Mouse (Mus musculus) testis, adult 2 months (tissue): ENCODE measurements around the gene Hoxd4. TPM values are rescaled to one million over a fixed set of nuclear protein-coding genes. Genes with fewer than 3 reads are reported as not detected.

Source experiments
- H3K27ac ChIP-seq: fragments of 200-500 bp; 2 replicates; pipeline ENCODE4 v1.5.1; 2012; ENCODE audit warnings: low read depth, low read length; ENCODE audit not compliant: control insufficient read depth, insufficient read depth
- H3K27me3 ChIP-seq: fragments of 200-500 bp; 2 replicates; pipeline ENCODE4 v1.6.1; 2012; ENCODE audit warnings: mild to moderate bottlenecking, low read length, moderate library complexity; ENCODE audit not compliant: control insufficient read depth, insufficient read depth
- H3K36me3 ChIP-seq: fragments of 200-500 bp; 2 replicates; pipeline ENCODE4 v1.6.1; 2012; ENCODE audit warnings: mild to moderate bottlenecking, low read length; ENCODE audit not compliant: control insufficient read depth, insufficient read depth
- H3K4me1 ChIP-seq: fragments of 200-500 bp; 2 replicates; pipeline ENCODE4 v1.6.1; 2012; ENCODE audit warnings: low read length; ENCODE audit not compliant: control insufficient read depth, insufficient read depth
- H3K4me3 ChIP-seq: fragments of 200-500 bp; 2 replicates; pipeline ENCODE4 v1.5.1; 2012; ENCODE audit warnings: low read depth, mild to moderate bottlenecking, low read length, moderate library complexity, mixed read lengths; ENCODE audit not compliant: control insufficient read depth
- CTCF ChIP-seq: fragments of 200-500 bp; IDR thresholded peaks from 2 replicates; pipeline ENCODE4 v1.5.1; 2012; ENCODE audit warnings: low read depth, mild to moderate bottlenecking, inconsistent platforms, low read length, moderate library complexity; ENCODE audit not compliant: control insufficient read depth, insufficient read depth, insufficient replicate concordance
- POLR2A ChIP-seq: fragments of 200-500 bp; IDR thresholded peaks from 2 replicates; pipeline ENCODE4 v1.6.1; 2012; ENCODE audit warnings: low read depth, mild to moderate bottlenecking, inconsistent platforms, low read length, moderate library complexity; ENCODE audit not compliant: control insufficient read depth
- polyA plus RNA-seq: library from polyadenylated mRNA; depleted of rRNA; stranded (reverse); fragments of >200 nt; gene quantifications from 2 replicates; pipeline ENCODE4 v1.2.3, GENCODE M21; 2012

The Hoxd4 gene
- polyA plus RNA-seq, 1 experiment = 3.3 TPM

GRCm38 (mm10) chr2:74696442-74697335, 15.0 kb upstream of the Hoxd4 start:
- H3K27me3 ChIP-seq = peaks cover 9% of the 10 kb centered on the region
- peak overlapping the region; percentile 73 for H3K27ac ChIP-seq
- TF ChIP-seq POLR2A = no peak
- TF ChIP-seq CTCF = no peak
- H3K4me3 ChIP-seq = no peak overlapping the region
- no peaks in the 10 kb centered on the region for H3K36me3 ChIP-seq
- peaks cover 16% of the 10 kb centered on the region for H3K4me1 ChIP-seq

DNA sequence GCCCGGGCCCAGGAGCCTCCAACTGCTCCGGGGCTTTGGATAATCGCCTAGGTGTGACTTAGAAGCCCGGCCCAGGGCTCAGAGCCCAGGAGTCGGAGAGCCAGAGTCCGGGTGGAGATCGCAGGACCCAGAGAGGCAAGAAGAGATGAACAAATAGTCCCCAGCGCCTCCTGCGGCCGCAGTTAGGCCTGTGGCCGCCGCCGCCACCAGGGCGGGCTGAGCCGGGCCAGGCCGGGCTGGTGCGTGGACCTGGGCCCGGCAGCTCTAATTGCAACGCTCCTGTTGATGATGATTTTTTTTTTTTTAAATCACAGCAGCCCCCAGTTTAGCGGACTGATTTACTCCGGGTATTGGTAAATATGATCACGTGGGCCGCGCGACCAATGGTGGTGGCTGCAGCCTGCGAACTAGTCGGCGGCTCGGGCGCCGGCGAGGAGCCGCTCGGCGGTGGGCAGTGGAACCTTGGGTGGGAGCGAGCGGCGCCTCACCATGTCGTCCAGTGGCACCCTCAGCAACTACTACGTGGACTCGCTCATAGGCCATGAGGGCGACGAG, 14.1 kb upstream of the Hoxd4 start, which contains the start of gene Hoxd9:
Gene Hoxd9, plus strand, starts transcription at position 161 of the 555 bp plus-strand sequence.
- no peak for TF ChIP-seq POLR2A
- TF ChIP-seq CTCF = no peak
- H3K36me3 ChIP-seq = no peaks in the 10 kb centered on the region
- peak within 1 kb of the TSS; percentile 53 for H3K4me3 ChIP-seq
- peaks cover 5% of the 10 kb centered on the region for H3K27me3 ChIP-seq
- H3K27ac ChIP-seq = peak within 1 kb of the TSS; percentile 73
- H3K4me1 ChIP-seq = peaks cover 16% of the 10 kb centered on the region

- Histone ChIP-seq H3K4me3 (peak overlapping the region; percentile 53), H3K27me3 (peaks cover 3% of the 10 kb centered on the region), H3K4me1 (peaks cover 19% of the 10 kb centered on the region), H3K27ac (peak overlapping the region; percentile 45), H3K36me3 (no peaks in the 10 kb centered on the region)
- TF ChIP-seq CTCF (no peak), POLR2A (no peak)
Measured at GRCm38 (mm10) chr2:74698201-74699052, 13.3 kb upstream of the Hoxd4 start.

- peaks cover 24% of the 10 kb centered on the region for H3K4me1 ChIP-seq
- H3K4me3 ChIP-seq = peak overlapping the region; percentile 53
Measured at GRCm38 (mm10) chr2:74699053-74699430, 12.7 kb upstream of the Hoxd4 start.

GRCm38 (mm10) chr2:74699664-74700545, 11.8 kb upstream of the Hoxd4 start:
- Histone ChIP-seq H3K27ac (peak overlapping the region; percentile 56), H3K4me3 (peak overlapping the region; percentile 25), H3K4me1 (peaks cover 27% of the 10 kb centered on the region), H3K27me3 (peaks cover 3% of the 10 kb centered on the region), H3K36me3 (no peaks in the 10 kb centered on the region)
- TF ChIP-seq CTCF = no peak
- TF ChIP-seq POLR2A = no peak

More at GRCm38 (mm10) chr2:74699053-74699430, 12.7 kb upstream of the Hoxd4 start:
- Histone ChIP-seq H3K27me3 (peaks cover 3% of the 10 kb centered on the region), H3K36me3 (no peaks in the 10 kb centered on the region), H3K27ac (peak overlapping the region; percentile 19)
- TF ChIP-seq CTCF = no peak
- TF ChIP-seq POLR2A = no peak

DNA sequence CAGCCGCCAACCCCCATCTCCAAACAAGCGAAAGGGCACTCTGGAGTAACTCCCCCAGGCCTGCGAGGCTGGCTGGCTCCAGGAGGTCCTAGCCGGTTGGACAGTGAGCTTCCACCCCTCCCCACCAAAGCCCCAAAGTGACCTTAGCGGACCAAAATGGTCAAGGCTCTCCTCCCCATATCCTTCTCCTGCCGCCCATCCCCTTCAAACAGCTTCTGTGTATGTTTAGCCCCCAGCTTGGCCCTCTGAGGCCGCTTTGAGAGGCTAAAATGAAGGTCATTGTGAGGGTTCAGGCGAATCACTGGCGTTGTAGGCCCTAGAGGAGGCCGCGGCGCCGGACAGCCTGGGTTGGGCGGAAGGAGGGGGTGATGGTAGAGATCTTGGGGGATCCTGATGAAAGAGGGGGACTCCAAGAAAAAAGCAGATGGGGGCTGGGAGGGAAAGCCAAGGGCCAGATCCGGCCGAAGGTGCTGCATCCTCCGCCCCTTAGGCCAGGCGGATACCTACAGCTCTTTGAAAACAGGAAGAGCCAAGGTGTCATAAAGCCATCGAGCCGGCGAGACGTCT, 11.1 kb upstream of the Hoxd4 start:
- peaks cover 27% of the 10 kb centered on the region for H3K4me1 ChIP-seq
- TF ChIP-seq POLR2A (no peak), CTCF (no peak)
- H3K27ac ChIP-seq = peak overlapping the region; percentile 56
- no peaks in the 10 kb centered on the region for H3K36me3 ChIP-seq
- peaks cover 3% of the 10 kb centered on the region for H3K27me3 ChIP-seq
- peak overlapping the region; percentile 12 for H3K4me3 ChIP-seq
